Mouse (Mus musculus) adrenal gland (tissue): Measurements from ENCODE around the gene Bdkrb2.

ENCODE experiments used
- intact Hi-C: fragments of 180-260 bp; cut with DNase I; formaldehyde crosslinking; loops from one replicate; pipeline ENCODE4 v1.15.1; 2025
- long read RNA-seq, 2 experiments: library from polyadenylated mRNA; unstranded; transcript quantifications; one replicate each; pipeline ENCODE4 v2.0.0; 2020; ENCODE audit warnings: borderline replicate concordance in 1 of 2; ENCODE audit not compliant: insufficient replicate concordance in 1 of 2

Gene Bdkrb2
- long read RNA-seq, experiment 1, partial matches to known transcripts: 0 of 3 reads
- long read RNA-seq, experiment 1, other reads (novel, unspliced or antisense): 3 of 3 reads
- long read RNA-seq, experiment 2, partial matches to known transcripts: 4 of 7 reads
- long read RNA-seq, experiment 2, other reads (novel, unspliced or antisense): 2 of 7 reads

GRCm38 (mm10) chr12:105562936-105563680 is at the start of gene Bdkrb2:
Bdkrb2 (plus strand) TSS chr12:105563226.
- intact Hi-C loops: no loop called here

DNA sequence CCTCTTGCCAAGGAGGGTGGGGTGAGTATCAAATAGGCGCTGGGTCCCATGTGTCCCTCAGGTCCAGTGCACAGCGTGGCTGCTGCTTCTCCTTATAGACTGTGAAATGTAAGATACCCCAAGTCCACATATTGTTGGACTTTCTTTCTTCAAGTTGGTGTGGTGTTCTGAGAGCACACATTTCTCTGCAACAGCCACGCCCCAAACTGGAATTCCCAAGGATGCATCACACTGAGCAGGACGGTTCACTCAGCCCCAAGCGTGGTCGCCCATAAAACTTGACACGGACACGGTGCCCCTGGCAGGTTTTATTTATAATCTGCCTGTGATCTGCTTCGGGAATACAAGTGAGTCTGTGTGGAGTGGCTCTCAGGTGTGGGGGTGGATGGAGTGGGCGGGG is 48.9 kb upstream of the Bdkrb2 start:
- intact Hi-C loops: no loop called here

DNA sequence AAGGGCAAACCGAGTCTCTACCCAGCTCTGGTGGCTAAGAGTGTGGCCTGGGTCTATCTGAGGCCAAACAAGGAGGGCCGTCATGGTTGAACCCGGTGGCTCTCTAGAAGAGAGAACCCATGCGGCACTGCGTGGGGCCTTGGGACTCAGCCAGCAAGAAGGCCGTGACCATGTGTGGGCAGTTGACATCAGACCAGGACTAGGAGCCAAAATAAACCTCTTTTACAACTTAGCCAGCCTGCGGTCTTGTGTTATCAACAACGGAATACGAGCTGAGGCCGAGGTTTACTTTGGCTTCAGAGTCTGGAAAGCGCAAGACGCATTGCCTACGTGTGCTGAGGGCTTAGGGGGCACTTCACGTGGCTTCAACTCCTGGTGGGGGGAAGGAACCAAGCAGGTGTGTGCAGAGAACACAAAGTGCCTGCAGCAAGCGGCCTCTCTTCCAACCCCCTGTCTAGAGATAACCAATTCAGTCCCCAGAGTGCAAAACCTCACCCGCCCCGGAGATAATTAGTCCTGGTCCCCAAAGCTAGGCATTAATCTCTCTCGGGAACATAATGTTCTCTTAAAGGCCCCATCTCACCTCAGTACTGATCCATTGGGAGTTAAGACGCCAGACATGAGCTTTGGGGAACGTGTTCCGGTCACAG is 45.9 kb upstream of the Bdkrb2 start:
- intact Hi-C loops: no loop called here

DNA sequence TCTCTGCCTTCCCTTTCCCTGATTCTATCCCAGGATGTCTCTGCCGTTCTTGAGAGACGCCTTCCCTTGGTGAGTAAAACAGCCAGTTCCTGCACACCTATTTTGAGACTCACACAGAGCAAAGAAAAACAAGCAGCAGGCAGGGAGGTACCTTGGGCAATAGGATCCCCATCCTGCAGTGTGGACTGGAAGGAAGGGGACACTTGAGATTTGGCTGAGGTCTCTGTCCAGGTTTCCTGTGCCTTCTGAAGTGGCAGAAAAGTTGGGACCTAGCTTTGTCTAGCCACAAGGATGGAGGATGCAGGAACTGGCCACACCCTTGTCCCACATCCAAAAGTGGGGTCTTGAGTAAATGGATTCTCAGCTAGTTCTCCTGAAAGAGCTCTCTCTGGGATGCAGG is 43.2 kb upstream of the Bdkrb2 start:
- intact Hi-C loops: no loop called here

GRCm38 (mm10) chr12:105521170-105521762 is 41.8 kb upstream of the Bdkrb2 start:
- intact Hi-C loops: no loop called here

GRCm38 (mm10) chr12:105523737-105524136 is 39.3 kb upstream of the Bdkrb2 start:
- intact Hi-C loops: no loop called here

DNA sequence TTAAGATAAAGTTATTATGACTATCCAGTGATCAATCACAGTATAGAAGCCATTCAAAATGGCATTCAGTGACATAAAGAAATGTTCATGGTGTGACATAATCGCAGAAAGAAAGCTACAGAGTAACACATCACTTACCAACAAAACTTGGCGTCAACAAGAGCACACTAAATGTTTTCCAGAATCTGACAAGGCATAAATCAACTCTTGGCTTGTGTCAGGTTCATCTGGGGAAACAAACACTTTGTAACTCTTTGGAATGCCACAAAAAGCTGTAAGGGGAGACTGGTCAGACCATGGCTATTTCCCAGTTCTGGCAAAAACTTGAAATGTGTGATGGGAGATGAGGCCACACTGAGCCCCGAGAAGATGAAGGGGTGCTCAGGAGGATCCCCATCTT is 36.8 kb upstream of the Bdkrb2 start:
- intact Hi-C loops: no loop called here

DNA sequence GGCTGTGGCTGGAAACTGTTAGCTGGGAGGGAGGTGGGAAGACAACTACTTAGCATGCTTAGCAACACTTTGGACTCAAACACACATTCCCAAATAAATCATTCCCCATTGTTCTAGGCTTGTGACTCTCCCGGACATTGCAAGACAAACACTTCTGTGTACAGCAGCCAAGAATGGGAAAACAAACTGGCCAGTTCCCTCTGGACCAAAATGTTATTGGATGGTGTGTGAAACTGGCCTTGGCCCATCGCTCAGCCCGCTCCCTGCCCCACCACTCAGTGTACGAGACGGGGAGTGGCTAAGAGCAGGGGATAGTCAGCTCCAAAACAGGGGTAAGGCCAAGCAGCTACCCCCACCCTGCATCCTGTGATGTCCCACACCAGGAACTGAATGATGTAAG is 36.2 kb upstream of the Bdkrb2 start:
- intact Hi-C loops: no loop called here

DNA sequence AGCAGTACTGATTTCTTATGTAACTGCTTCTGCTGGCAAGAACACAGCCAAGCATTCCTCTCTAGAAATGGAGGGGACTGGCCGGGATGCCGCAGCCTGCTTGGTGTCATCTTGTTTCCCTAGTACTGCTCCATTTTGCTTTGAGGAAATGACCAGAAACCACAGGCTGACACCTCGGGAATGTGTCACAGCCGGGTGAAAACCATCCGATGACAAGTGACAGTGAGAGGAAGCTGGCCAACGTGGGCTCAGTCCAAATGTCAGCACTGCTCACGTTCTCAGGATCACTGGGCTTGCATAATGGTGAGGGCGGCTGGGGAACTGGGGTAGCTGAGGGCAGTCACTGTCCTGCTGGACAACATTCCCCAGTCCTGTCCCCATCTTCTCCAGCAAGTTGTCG is 33.5 kb upstream of the Bdkrb2 start:
- intact Hi-C loops: no loop called here

DNA sequence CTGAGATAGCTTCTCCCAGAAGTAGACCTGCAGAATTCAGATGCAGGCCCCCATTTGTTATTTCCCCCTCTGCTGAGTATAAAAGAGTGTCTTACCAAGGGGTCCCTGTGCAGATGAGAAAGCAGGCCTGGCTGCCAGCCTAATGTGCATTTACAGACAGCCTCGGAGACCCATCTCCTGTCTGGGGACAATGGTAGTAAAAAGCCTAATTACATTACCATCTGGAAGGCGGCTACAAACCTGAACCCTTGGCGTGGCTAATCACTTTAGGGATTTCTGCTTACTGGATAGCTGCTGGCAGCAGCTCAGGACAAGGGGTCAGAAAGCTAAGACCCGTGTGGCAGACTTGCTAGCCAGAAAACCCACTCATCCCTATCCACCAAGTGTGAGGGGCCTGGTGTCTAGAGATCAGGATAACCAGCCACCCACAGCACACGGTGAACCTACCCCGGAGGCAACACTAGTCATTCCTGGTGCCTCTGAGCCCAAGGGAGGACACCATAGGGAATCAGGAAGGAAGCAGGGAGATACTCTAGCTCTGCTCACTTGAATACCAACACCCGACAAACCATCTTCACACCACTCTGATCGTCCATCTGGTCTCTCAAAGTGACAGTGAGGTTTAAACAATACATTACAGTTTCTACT is 31.2 kb upstream of the Bdkrb2 start:
- intact Hi-C loops: no loop called here

DNA sequence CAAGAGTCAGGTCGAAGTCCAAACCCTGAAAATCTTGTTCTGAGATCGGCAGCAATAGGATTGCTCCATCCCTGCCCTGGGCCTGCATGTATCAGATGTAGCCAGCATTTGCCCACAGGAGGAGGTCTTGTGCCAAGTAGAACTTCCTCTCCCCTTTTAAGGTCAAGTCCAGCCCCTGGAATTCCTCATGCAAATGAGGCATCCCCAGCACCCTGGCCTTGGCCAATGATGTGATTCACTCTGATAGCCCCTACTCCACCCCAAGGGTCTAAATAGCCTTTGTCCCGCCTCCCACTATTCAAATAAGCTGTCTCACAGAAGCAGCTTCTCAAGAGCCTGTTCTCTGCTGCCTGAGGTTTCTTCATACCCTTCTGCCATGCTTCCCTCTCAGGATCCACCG is 28.2 kb upstream of the Bdkrb2 start:
- intact Hi-C loops: no loop called here

DNA sequence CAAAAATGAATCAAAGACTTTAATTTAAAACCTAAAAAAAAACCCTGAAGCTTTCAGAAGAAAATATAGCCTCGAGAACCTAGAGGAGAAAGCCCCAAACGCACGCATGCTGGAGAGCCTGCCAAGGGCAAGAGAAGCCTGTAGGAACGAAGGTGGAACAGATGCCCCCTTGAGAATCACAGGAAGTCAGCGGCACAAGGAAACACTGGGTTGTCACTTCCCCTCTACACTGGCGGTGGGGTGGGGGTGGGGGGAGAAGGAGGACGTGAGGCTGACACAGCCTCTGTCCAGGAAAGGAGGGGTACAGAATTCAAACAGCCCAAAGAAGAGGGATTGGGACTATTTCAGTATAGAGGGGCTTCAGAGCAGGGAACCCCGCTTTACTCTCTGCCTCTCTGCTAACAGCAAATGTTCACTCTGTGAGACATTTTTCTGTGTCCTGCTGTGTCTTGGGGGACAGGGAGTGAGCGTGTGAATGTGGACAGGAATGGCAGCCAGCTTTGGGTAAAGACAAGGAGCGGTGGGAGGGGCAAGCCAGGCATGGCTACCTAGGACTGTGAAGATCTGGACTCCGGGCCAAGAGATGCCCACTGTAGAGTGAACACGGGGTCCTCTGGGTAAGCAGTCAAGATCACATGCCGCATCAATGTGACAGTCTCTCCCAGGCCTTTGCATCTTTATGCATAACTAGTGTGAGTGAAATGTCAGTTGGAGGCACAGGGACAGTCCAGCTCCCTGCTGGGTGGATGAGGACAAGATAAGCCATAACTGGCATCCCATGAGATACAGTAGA is 26.9 kb upstream of the Bdkrb2 start:
- intact Hi-C loops: no loop called here

DNA sequence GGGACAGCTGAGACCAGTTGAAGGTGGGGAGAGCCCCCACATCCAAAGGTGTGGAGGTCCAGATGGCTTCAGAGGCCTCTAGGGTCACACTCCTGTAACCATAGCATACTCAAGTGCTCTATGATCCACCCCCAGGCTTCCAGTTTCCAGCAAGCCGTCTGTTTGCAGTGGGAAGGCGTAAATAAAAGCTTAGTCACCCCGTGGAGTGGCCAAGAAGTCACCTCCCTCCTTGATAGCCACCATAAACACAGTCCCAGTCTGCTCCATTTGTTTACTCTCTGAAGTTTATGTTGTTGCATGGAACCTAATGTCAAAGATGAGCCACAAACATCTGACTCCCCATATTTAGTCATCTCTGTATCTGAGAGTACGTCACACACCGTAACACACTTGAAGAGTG is 25.9 kb upstream of the Bdkrb2 start:
- intact Hi-C loops: no loop called here

DNA sequence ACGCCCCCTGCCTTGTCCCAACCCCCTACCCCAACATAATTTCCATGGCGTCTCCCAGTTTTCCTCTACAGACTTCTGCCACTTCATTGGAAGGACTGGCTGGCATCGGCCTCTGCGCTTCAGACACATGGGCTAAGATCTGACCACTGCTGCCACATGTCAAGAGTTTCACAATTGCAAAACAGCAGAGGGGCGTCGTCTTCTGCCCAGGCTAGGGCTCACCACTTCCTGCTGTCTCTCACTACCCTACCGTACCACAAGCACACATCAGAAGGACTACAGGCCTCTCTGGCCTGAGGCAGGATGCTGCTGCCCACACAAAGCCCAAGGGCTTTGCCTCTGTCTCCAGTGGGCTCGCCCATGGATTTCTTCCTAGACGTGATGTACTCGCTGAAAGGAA is 23.4 kb upstream of the Bdkrb2 start:
- intact Hi-C loops: no loop called here

- intact Hi-C loops: no loop called here
Measured at GRCm38 (mm10) chr12:105541590-105542402, 21.2 kb upstream of the Bdkrb2 start.

DNA sequence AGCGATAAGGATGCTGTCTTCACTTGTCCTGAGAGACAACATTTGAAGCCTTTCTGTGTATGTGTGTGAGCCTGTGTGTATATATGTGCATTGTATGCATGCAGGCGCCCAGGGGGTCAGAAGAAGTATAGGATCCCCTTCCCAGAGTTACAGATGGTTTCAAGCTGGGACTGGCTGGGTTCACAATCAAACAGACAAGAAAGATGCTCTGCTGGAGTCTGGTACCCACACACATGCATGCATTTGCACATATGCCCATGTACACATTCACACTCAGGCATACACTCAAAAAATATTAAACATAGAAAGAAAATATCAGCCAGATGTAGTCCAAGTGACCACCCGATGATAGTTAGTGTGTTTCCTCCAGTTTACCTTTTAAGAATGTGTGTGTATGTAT is 20.5 kb upstream of the Bdkrb2 start:
- intact Hi-C loops: no loop called here

- intact Hi-C loops: no loop called here
Measured at GRCm38 (mm10) chr12:105543176-105543575, 19.9 kb upstream of the Bdkrb2 start.

GRCm38 (mm10) chr12:105543751-105544150 is 19.3 kb upstream of the Bdkrb2 start:
- intact Hi-C loops: no loop called here

GRCm38 (mm10) chr12:105544872-105545271 is 18.2 kb upstream of the Bdkrb2 start:
- intact Hi-C loops: no loop called here
